Comparison of ENCODE assay signal across 8 mouse cellular contexts in genomic region chr13:21407969-21408804, GRCm38 (mm10). TPM values are rescaled to one million over a fixed set of nuclear protein-coding genes. Genes with fewer than 3 reads are reported as not detected.
A peak's percentile ranks its signal among the peaks of the same experiment; 100 is the strongest.
DNase-seq lines count a peak whose midpoint lies in the region; ATAC-seq lines count a peak whose summit lies in the region.

No protein-coding gene starts in this region.

- 5% methylated on average over 27 of the region's 27 CpGs for WGBS in hindbrain, embryonic 13.5 days

- peak overlapping the region; percentile 83 for H3K9ac ChIP-seq in hindbrain, embryonic 13.5 days

- ATAC-seq in hindbrain, embryonic 13.5 days (ENCODE audit: low FRiP score), result peak; percentile 97

- no peaks in the 10 kb centered on the region for H3K9me3 ChIP-seq in hindbrain, embryonic 13.5 days

- peak; percentile 20 for DNase-seq in WW6 (ENCODE audit: low read depth, low spot score)
- peak; percentile 84 to 86 for DNase-seq in cerebellum, postnatal 36 days
- DNase-seq in frontal cortex, postnatal 25 days (ENCODE audit: low spot score in 2 of 2), result peak; percentile 53 to 73
- DNase-seq in layer of hippocampus, postnatal 14 days (ENCODE audit: low spot score in 2 of 2), result peak; percentile 79 to 92
- DNase-seq in lung, postnatal 10 days, result peak; percentile 92
- peak; percentile 70 for DNase-seq in ovary, postnatal 14 days (ENCODE audit: low spot score)
- DNase-seq in thymus, postnatal 10 days (ENCODE audit: low spot score in 2 of 2), result peak; percentile 5 to 22

- no peaks in the 10 kb centered on the region for H3K36me3 ChIP-seq in hindbrain, embryonic 13.5 days

- H3K4me3 ChIP-seq in hindbrain, embryonic 13.5 days, result peak overlapping the region; percentile 54

- peak overlapping the region; percentile 70 for H3K4me2 ChIP-seq in hindbrain, embryonic 13.5 days

- H3K27ac ChIP-seq in hindbrain, embryonic 13.5 days, result peak overlapping the region; percentile 90

- H3K4me1 ChIP-seq in hindbrain, embryonic 13.5 days (replicated peaks), result peaks cover 9% of the 10 kb centered on the region

- H3K27me3 ChIP-seq in hindbrain, embryonic 13.5 days, result peaks cover 7% of the 10 kb centered on the region

RNA-seq across cellular contexts. Expression of gene Zkscan3, which starts 5.6 kb away (rescaled TPM):
- polyA plus RNA-seq in hindbrain, embryonic 13.5 days (2015; fragmentation: Nextera tagmentation; extraction: Ambion mirVana), result 83.2 and 85.9 TPM in 2 replicates
- 10 to 100 TPM; 37.5 to 37.6 TPM for total RNA-seq in layer of hippocampus, postnatal 14 days (2021)

RNA-seq across cellular contexts. Expression of gene Pgbd1, which starts 32.7 kb away (rescaled TPM):
- polyA plus RNA-seq in hindbrain, embryonic 13.5 days (2015; fragmentation: Nextera tagmentation; extraction: Ambion mirVana), result 4.0 and 4.2 TPM in 2 replicates
- 1 to 10 TPM; 1.3 TPM for total RNA-seq in layer of hippocampus, postnatal 14 days (2021)

RNA-seq across cellular contexts. Expression of gene Zscan26, which starts 45.3 kb away (rescaled TPM):
- 22.5 and 25.2 TPM in 2 replicates for polyA plus RNA-seq in hindbrain, embryonic 13.5 days (2015; fragmentation: Nextera tagmentation; extraction: Ambion mirVana)
- 10 to 100 TPM; 33.9 to 35.6 TPM for total RNA-seq in layer of hippocampus, postnatal 14 days (2021)

RNA-seq across cellular contexts. Expression of gene Zscan12, which starts 45.6 kb away (rescaled TPM):
- 13.5 and 15.5 TPM in 2 replicates for polyA plus RNA-seq in hindbrain, embryonic 13.5 days (2015; fragmentation: Nextera tagmentation; extraction: Ambion mirVana)
- total RNA-seq in layer of hippocampus, postnatal 14 days (2021), result 1 to 10 TPM; 8.3 to 9.0 TPM

Comparison
In these comparisons a context has a peak if more than half of its experiments do, and no peak if none do; other contexts are left out.
1. Peak in every context shown above with its lines: DNase-seq, ATAC-seq, H3K4me3 ChIP-seq and H3K27ac ChIP-seq.
2. DNase-seq: peak in every context shown above with its lines; median percentile 92 in lung, postnatal 10 days; 86 in layer of hippocampus, postnatal 14 days; 85 in cerebellum, postnatal 36 days; 70 in ovary, postnatal 14 days; 63 in frontal cortex, postnatal 25 days; 20 in WW6; 14 in thymus, postnatal 10 days.